Mouse (Mus musculus): ENCODE data around the gene Tnip2. TPM values are rescaled to one million over a fixed set of nuclear protein-coding genes. Genes with fewer than 3 reads are reported as not detected.

The Tnip2 gene
- polyA plus RNA-seq (2012), result 4.1 and 4.2 TPM in 2 replicates

- TF ChIP-seq GATA1 (IDR thresholded peaks at IDR 0.05; ENCODE audit: low read length), result no peak
These were observed at the start of gene Tnip2 for GRCm38 (mm10) chr5:34513466-34514217. Gene Tnip2 (minus strand): TSS chr5:34513991.

- TF ChIP-seq GATA1 (IDR thresholded peaks at IDR 0.05; ENCODE audit: low read length), result no peak
These were observed 38.0 kb upstream of the Tnip2 start for GRCm38 (mm10) chr5:34551821-34552220.

- TF ChIP-seq GATA1 (IDR thresholded peaks at IDR 0.05; ENCODE audit: low read length), result no peak
These were observed 36.5 kb upstream of the Tnip2 start for GRCm38 (mm10) chr5:34550251-34550650.

GRCm38 (mm10) chr5:34549483-34550221 lies 35.9 kb upstream of the Tnip2 start:
- TF ChIP-seq GATA1 (IDR thresholded peaks at IDR 0.05; ENCODE audit: low read length), result no peak

- no peak for TF ChIP-seq GATA1 (IDR thresholded peaks at IDR 0.05; ENCODE audit: low read length)
These were observed 35.3 kb upstream of the Tnip2 start for GRCm38 (mm10) chr5:34549135-34549482.

GRCm38 (mm10) chr5:34547410-34547809 lies 33.6 kb upstream of the Tnip2 start:
- TF ChIP-seq GATA1 (IDR thresholded peaks at IDR 0.05; ENCODE audit: low read length), result no peak

GRCm38 (mm10) chr5:34543114-34543513 lies 29.3 kb upstream of the Tnip2 start:
- TF ChIP-seq GATA1 (IDR thresholded peaks at IDR 0.05; ENCODE audit: low read length), result no peak

- no peak for TF ChIP-seq GATA1 (IDR thresholded peaks at IDR 0.05; ENCODE audit: low read length)
These were observed 28.4 kb upstream of the Tnip2 start for GRCm38 (mm10) chr5:34542166-34542565.

- no peak for TF ChIP-seq GATA1 (IDR thresholded peaks at IDR 0.05; ENCODE audit: low read length)
These were observed 25.3 kb upstream of the Tnip2 start for GRCm38 (mm10) chr5:34539121-34539520.

GRCm38 (mm10) chr5:34538527-34538926 lies 24.7 kb upstream of the Tnip2 start:
- TF ChIP-seq GATA1 (IDR thresholded peaks at IDR 0.05; ENCODE audit: low read length), result no peak

- no peak for TF ChIP-seq GATA1 (IDR thresholded peaks at IDR 0.05; ENCODE audit: low read length)
These were observed 24.3 kb upstream of the Tnip2 start for GRCm38 (mm10) chr5:34538079-34538478.

GRCm38 (mm10) chr5:34535831-34536230 lies 22.0 kb upstream of the Tnip2 start:
- no peak for TF ChIP-seq GATA1 (IDR thresholded peaks at IDR 0.05; ENCODE audit: low read length)

GRCm38 (mm10) chr5:34534776-34535581 lies 21.2 kb upstream of the Tnip2 start:
- TF ChIP-seq GATA1 (IDR thresholded peaks at IDR 0.05; ENCODE audit: low read length), result no peak

GRCm38 (mm10) chr5:34533820-34534219 lies 20.0 kb upstream of the Tnip2 start:
- no peak for TF ChIP-seq GATA1 (IDR thresholded peaks at IDR 0.05; ENCODE audit: low read length)

GRCm38 (mm10) chr5:34533066-34533465 lies 19.3 kb upstream of the Tnip2 start:
- TF ChIP-seq GATA1 (IDR thresholded peaks at IDR 0.05; ENCODE audit: low read length), result no peak

- TF ChIP-seq GATA1 (IDR thresholded peaks at IDR 0.05; ENCODE audit: low read length), result no peak
These were observed 16.9 kb upstream of the Tnip2 start for GRCm38 (mm10) chr5:34530687-34531086.

Data from G1E-ER4 (cell line).